Mouse (Mus musculus) cerebellum, postnatal 25 days (tissue): ENCODE results near the gene Mettl23.
A peak's percentile ranks its signal among the peaks of the same experiment; 100 is the strongest.
"Not testable (repeated sequence)": the region's sequence is repeated elsewhere in the genome, so short reads cannot be mapped to it uniquely, and the experiment has no call there.

Experiments
- DNase-seq, 2 experiments: peaks; one replicate each; pipeline ENCODE4 v3.0.0; 2021; ENCODE audit warnings: mixed read lengths in 2 of 2

The Mettl23 gene

GRCm38 (mm10) chr11:116884061-116884460 lies 41.0 kb downstream of the Mettl23 start:
- DNase-seq = no peak

GRCm38 (mm10) chr11:116885275-116886151 lies 42.4 kb downstream of the Mettl23 start:
- peak; percentile 85 to 90 for DNase-seq

GRCm38 (mm10) chr11:116887136-116887535 lies 44.1 kb downstream of the Mettl23 start:
- no peak for DNase-seq

DNA sequence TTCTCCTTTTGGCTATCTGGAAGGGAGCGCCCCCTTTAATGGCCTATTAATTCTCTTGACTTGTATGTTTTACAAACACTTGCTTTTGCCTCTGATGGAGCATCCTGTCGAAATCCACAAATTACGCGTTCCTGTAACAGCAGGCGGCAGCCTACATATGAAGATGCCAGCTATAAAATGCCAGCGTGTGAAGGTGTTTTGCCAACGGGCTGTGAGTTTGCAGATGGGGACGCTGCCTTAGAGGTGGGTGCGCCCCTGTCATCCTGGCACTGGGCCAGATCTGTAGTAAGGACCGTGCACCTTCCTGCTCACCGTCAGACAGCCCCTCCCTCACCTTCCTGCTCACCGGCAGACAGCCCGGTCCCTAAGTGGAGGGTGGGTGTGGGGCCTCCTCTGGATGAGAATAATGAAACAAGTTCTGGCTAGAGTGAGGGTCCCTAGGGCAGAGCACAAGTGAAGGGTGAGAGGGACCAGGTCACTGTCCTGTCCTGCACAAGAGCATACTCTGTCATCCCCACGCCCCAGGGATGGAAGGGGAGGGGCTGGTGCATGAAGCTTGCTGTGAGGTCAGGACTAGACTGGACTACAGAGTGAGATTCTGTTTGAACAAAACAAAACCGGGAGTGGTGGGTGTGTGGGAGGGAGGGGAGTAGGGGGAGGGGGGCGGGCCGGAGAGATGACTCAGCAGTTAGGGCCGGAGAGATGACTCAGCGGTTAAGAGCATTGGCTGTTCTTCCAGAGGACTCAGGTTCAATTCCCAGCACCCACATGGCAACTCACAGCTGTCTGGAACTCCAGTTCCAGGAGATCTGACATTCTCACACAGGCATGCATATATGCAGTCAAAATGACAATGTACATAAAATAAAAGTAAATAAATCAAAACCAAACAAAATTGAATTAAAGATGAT lies 50.7 kb downstream of the Mettl23 start:
- peak in 1 of 2 experiments; percentile 28 for DNase-seq

DNA sequence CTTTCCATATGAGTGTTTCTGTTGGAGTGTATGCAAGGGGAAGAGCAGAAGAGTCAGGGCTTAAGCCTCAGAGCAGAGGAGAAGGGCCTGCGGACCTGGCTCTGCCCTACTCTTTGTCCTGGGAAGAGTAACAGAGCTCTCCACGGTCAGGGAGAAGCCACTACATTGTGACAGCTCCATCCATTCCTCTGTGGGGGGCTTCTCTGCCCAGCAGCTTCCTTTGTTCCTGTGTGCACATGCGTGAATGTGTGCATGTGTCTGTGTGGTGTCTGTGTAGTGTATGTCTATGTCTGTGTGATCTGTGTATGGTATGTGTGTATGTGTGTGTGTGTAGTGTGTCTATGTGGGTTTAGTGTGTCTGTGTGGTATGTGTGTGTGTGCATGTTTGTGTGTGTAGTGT lies 52.3 kb downstream of the Mettl23 start:
- DNase-seq = no peak

- peak in 1 of 2 experiments; percentile 33 for DNase-seq
Measured at GRCm38 (mm10) chr11:116899247-116899646, 56.2 kb downstream of the Mettl23 start.

GRCm38 (mm10) chr11:116902588-116902987 lies 59.5 kb downstream of the Mettl23 start:
- not testable (repeated sequence) for DNase-seq
